Mouse (Mus musculus) cerebellum, postnatal 14 days (tissue): ENCODE measurements at regions not wholly inside any gene's neighbourhood (a gene's known extent, or its start where the extent isn't known, plus 50 kb on each side); places are given as distances from the start of the nearest gene placed in this dataset.

Source experiments
- DNase-seq, 2 experiments: peaks; one replicate each; pipeline ENCODE4 v3.0.0; 2021; ENCODE audit warnings: mixed read lengths in 2 of 2

DNA sequence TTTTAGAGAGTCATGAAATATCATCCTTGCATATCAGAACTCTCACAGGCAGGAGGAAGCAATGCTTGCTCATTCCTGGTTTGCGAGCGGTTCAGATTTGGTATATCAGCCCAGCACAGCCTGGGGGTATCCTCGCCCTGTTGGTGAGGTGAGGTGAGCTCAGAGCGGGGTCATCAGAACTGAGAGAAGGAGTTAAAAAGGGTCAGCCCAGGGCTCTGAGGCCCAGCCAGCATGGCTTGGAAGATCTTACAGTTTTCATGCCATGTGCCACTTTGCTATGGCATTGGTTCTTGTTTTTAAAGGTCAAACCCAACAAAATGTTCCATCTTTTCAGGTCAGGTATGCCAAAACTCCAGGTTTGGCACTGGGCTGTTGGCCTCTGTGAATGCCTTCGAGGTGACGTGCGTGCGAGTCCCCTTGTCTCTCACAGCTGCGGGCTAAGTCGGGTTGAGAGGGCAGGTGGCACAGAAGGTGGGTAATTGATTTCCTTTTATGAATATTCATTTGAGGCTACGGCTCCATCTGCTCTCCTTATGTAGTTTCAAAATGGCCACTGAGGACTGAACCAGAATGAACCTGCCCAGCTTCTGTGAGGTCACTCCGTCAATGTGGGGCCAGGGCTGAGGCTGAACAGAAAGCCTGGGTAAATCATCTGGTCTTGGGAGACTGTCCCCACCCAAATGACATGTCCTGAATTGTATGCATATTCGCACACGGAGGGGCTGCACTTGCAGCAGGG lies 86.3 kb downstream of the Hhipl2 start:
- DNase-seq: peak; percentile 67

DNA sequence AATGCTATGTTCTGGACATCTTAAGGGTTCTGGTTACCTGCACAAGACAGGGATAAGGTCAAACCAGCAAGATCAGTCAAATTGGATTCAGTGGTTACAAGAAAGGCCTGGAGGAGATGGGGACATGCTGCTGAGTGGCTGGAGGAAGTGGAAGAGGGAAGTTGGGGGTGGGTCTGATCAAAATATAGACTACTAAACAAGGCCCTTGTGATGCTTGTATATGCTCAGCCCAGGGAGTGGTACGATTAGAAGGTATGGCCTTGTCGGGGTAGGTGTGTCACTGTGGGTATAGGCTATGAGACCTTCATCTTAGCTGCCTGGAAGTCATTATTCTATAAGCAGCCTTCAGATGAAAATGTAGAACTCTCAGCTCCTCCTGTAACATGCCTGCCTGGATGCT lies 89.9 kb downstream of the Hhipl2 start:
- DNase-seq: no peak

DNA sequence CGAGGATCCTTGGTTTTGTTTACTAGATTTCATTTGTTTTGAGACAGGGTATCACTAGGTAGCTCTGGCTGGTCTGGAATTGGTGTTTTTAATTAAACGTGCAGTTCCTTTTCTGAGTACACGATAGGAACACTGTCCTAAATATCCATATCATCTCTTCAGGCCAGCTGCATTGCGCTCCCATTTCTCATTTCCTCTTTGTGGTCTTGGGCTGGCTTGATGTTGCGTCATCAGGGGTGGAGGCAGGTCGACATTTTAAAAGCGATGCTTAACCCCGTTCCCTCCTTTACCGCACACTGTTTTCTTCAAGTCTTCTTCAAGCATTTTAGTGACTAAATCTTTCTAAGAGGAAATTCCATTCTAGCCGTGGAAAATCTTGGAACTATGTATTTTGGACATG lies 92.7 kb downstream of the Hhipl2 start:
- DNase-seq: no peak

DNA sequence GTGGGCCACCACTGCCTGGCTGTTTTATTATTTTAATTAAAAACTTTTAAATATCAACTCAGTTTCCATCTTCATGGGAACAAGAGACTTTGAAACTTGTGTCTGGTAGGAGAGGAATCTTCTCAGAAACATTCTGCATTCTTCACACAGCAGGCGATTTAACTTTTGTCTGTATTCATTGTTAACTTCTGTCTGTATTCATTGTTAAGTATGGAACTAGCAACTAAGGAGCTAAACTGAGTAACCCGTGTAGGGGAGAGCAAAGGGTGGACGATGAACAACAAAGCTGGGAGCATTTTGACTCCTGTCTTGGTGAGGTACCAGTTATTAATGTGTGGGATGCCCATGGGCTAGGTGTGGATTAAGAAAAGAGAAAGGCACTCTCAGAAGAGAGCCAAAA lies 95.9 kb downstream of the Hhipl2 start:
- DNase-seq: no peak

DNA sequence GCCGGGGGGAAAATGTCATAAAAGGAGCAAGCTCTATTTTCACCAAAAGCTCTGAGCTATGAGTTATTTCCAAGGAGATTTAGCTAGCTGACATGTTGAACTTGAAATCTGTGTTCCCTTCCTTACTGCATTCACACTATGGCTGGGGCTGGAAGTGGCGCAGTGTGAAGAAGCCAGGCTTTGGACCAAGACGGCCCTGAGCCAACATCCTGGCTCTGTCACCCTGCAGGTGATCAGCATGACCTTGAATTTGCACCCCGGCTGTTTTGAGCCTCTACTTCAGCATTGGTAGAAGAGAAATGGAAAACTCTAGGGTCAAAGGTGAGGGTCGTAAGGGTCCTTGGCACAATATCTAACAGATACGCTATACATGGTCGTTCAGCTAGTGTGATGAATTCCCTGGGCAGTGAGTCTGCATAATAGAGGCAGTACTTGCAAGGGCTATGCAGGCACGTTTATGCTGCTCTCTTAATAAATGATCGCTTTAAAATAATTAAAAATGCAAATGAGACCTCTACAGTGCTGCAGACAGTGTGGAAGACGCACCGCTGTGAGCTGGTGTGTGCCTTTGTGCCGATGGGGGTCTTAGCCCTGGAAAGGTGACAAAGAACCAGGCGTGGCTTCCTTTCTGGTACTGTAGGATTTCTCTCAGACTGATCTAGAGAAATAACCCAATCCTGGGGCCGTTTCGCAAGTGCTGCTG lies 96.4 kb downstream of the Hhipl2 start:
- peak; percentile 68 to 76 for DNase-seq

DNA sequence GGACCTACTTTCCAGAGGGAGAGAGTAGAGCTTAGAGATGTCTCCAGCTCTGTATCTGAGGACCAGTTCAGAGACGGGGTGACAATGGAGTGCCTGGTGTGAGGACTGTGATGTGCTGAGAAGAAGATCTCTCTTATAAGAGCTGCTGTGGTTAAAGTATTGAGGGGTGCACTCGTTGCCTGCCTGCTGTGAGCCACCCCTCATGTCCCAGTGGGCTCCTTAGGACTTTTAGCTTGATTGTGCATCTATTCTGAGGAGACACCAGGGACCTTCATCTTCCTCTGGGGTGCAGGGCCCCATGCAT lies 96.9 kb downstream of the Hhipl2 start:
- DNase-seq: no peak

DNA sequence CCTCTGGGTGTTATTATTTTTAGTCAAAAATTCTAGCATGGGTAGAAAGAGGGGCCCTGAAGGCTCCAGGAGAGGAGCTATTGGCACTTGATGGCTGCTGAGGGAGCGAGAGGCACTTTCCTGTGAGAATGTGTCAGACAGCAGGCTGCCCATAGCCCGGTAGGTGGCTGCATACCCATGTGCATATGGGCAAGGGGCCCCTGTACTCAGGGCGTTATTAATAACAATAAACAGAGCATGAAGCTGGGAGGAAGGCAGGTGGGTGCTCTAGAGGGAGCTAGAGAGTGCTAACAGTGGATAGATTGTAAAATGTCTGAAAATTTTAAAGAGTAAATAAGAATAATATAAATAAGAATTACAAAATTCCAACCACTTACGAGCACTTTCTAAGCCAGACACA lies 98.2 kb downstream of the Hhipl2 start:
- peak; percentile 36 to 50 for DNase-seq

DNA sequence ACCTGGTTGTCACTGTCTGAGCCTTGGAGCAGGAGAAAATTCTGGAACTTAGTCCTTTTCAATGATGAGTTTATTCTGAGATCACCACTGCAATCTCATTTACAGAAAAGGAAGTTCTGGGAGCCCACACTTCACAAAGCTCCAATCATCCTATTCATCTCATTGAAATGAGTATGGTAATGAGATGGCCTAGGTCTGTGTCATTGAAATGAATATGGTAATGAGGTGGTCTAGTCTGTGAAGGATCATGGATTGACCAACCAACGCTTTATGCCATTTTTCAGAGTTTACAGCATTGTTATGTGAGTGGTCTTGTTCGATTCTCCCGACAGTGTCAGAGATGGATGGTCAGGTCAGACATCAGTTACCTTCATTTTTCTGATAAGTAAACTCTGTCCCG lies 99.2 kb downstream of the Hhipl2 start:
- DNase-seq: no peak

DNA sequence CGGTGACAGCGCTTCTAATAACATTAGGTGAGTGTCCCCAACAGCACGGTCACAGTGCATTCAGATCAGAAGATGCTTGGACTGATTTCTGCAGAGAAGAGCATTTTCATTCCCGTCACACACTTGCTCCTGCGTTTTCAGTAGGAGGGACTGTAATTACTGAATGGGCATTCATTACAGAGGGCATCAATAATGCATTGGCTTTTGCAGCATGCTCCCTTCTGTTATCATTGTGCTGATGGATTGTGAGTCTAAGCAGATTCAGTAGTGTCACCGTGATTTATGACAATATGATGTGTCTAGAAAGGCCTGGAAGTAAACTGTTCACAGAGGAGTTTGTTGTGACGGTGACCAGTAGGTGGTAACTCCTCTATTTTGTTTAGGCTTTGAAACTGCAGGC lies 103.6 kb downstream of the Hhipl2 start:
- no peak for DNase-seq

DNA sequence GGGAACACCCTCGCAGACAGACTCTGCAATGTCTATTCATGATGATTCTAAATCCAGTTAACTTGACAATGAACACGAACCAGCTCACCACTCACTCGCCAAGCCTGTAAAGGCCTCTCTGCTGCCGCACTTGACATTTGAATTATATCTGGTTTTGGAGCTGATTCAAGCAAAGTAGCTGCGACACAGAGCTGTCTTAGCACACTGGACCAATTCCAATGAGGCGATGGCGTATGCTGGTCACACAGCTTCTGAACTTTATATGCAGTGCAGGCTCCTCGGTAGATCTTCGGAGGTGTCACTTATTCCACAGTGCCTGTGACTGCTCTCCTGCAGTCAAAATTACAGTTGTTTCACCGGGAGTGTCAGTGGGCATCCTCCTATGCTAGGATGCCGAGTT lies 115.4 kb downstream of the Hhipl2 start:
- no peak for DNase-seq

DNA sequence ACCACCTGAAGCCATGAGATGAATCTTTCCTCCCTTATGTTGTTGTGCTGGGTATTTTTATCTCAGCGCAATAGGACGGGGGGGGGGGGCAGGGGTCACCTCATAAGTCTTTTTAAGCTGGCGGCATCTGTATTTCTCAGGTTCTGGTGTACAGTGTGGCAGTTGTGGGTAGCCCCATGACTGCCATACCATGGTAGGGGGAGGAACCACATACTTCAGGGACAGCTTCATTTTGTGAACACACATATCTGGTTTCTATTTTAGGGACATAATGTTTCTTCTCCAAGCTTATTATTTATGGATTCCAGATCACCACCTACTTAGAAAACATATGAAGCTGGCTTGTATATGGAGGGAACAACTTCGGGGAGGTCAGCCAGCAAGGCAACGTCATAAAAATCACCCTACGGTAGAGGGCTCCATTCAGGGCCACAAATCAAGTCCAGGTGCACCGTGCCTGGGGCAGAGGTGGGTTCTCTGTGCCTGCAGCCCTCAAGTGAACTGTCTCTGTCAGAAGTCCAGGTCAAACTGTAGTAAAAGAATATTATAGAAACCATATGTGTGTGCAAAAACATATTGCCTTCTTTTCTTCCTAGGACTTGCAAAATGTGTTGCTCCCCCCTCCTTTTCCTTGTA lies 130.9 kb downstream of the Hhipl2 start:
- no peak for DNase-seq

DNA sequence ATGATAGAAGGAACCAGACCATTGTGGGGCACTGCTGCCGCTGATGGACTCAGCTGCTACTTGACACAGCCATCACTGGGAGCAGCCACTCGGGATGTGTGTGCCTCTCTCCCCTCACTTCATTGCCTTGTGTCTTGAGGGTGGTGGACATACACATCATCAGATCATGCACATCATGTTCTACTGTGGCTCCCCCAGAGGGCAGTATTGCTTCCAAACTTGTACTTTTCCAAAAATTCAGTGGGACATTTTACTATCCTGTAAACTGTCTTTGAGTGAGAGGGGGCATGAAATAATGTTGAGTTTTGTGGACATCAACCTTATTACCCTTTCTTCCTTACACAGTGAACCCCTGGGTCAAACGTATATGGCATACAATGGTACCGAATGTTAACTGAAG lies 134.6 kb downstream of the Hhipl2 start:
- peak in 1 of 2 experiments; percentile 13 for DNase-seq

DNA sequence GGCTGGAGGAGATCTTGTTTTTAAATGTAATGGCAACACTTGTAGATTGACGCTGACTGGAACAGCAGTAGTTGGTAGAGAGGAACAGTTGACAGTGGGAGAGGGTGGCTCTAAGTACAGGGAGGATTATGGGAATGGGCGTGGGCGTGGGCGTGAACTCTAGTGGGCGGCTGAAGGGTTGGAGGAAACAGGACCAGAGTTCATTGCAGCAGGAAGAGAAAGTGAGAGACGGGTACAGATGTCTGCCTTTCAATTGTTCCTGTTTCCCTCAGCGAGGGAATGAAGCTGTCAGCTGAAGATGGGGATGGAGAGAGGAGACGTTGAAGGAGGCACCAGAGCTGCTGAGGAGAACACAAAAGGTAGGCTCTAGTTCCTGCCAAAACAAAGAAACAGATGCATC lies 135.2 kb downstream of the Hhipl2 start:
- DNase-seq: no peak

DNA sequence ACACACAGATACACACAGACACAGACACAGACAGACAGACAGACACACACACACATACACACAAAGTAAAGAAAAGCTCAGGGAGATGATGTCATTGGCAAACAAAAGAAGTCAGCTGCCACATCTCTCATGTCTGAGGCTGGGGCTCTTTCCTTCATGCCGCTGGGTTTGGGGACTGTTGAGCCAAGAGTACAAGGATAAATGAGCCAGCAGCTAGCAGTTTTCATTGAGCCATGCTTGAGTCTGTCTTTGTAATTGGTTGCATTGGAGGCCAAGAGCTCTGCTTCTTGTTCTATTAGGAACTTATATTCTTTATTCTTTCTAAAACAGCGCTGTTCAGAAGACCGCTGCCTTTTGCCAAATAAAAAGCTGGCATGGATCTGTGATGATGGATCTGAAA lies 144.8 kb downstream of the Hhipl2 start:
- no peak for DNase-seq

DNA sequence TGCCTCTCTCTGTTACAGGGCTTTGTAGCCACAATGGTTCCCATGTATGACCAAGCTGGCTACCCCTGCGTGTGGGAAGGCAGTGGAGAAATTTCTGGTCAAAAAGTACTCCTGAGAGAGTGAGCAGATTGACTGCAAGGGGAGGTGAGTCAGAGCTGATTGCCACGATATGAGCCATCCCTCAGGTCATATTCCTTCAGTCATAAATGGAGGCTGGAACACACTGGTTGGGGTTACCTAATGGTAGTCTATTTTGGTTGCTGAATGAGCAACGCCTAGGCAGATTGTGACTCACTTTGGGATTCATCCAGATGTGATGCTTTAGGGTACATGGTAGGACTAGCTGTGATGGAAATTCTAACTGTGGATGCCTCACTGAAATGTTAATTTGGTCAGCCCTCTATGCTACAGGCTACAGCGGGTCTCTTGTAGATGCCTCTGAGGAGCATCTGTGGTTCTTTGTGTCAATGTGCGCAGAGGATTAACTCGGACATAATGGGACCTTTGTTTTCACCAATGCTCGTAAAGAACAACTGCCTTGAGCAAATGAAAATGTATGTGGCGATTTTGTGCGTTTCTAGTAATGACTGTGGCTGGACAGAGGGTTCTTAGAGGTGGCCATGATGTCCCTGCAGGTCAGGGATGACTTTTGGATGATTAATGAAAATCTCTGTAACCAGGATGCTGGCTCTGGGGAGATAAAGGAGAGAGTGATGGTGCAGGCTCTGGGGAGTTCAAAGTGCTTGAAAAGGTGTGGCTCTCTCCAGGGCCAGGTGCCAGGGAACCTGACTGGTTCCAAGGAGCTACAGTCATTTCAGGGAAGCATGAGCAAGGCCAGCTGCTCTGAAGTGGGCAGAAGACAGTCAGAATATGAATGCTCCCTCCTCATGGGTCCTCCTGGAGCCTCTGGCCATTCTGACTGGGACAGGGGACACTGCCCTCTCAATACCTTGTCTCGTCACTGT lies 155.9 kb downstream of the Hhipl2 start:
- no peak for DNase-seq

DNA sequence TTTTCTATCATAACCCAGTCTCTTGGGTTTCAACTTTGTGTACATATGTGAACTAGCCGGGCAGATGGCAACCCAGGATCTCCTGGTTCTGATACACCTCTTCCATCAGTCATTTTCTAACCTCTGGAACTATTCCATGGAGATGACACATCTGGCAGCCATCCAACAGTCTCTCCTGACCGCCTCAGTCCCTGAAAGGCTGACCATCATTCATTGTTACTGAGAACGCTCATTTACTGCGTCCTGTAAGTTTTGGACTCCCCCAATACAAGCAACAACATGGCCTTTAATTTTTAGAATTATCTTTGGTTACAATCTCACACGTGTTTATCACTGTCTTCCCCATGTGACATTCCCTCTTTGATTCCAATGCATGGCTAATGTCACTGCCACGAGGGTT lies 166.8 kb downstream of the Hhipl2 start:
- peak; percentile 11 to 17 for DNase-seq

DNA sequence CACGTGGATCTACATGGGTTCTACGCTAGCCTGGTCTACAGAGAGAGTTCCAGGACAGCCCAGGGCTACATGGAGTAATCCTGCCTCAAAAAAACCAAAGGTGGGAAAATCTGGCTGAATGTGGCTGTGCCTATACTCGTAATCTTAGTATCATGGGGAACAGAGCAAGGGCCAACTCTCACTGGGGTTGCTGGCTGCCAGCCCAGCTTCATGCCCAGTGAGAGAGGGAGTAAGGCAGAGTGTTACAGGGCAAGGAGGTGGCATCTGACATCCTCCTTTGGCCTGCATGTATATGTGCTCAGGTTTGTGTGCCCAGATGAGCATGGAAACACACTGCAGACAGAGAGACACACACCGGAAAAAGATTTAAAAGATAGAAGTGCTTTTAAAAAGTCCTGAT lies 168.4 kb downstream of the Hhipl2 start:
- DNase-seq: peak; percentile 57 to 65

DNA sequence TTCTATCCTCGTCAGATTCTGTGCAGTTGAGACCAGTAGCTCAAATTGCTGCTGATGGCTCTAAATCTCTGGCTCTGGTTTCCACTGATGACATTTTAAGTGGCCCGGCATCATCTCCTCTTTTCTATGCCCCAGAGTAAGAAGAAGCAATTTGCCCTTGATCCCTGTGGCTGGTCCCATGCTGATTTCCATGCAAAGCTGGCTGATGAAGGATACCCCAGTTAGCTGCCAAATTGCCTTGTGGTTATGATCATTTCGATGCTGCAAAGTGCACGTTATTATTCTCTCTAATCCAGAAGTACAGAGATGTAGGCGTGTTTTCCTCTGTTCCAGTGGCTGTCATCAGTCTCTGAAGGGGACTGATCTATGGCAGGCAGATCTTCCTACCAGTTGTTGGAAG lies 177.3 kb downstream of the Hhipl2 start:
- no peak for DNase-seq

DNA sequence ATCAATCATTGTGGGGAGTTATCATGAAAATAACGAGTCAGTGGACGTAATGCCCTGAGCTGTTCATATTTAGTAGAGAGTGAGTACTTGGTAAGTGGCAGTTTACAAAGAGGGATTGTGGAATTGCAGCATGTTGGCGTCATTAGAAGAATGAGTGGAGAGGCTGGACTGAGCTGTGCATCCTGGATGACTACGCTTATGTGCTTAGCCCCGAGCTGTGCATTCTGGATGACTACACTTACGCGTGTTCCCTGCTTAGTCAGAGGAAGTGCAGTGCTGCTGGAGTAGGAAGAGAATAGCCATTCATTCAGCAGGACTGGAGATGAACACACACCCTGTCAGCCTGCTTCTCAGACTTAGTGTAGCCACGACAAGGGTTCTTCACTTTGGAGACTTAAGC lies 182.5 kb downstream of the Hhipl2 start:
- no peak for DNase-seq

DNA sequence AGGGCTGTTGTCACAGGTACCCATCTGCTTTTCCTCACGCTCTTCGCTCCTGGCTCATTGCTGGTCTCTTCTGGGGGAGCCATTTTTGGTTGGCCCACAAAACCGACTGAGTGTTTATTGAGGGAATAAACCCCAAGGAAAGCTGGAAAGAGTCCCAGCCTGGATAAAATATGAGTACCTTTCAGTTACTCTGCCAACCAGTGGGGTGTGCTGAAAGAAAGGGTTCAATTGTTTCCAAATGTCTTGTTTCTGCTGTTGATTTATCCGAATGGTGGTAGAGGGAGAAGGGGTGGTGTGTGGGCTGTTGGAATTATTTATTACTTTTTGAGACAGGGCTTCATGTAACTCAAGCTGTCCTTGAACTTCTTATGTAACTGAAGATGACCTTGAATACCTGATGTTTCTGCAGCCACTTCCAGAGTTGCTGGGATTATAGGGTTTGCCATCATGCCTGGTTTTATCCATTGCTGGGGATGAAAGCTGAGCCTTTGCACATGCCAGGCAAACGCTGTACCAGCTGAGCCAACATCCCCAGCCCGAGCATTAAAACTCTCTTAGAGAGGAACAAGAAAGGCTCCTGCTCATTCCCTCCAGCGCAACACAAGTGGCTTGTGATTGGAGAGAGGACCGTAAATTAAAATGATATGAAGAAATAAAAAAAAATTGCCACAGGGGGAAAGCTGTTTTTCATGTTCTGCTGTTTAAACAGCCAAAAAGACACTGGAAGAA lies 194.1 kb downstream of the Hhipl2 start:
- no peak for DNase-seq

DNA sequence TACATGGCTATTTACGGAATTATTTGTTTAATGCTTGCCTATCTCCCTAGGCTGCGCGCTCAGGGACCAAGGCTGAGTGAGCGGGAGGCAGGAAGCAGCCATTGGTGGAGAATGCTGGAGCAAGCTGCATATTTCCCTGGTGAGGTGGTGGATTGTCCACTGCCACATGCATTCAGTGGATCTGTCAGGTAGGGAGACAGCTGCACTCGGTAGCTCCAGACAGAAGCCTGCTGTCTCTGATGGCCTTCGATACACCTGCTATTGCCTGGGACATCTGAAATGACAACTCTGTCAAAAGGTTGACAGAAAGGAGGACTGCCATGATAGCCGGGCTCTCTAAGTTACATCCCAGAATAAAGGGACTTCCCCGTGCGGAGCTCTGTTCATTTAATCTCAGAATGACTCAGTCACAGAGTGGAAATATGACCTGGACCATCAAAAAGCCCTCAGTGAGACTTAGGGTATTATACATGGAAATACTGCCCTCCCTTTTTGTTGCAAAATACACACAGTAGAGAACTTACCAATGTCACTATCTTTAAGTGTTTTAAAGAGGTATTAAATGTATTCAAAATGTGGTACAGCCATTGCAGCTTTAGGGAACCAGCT lies 201.5 kb downstream of the Hhipl2 start:
- no peak for DNase-seq

DNA sequence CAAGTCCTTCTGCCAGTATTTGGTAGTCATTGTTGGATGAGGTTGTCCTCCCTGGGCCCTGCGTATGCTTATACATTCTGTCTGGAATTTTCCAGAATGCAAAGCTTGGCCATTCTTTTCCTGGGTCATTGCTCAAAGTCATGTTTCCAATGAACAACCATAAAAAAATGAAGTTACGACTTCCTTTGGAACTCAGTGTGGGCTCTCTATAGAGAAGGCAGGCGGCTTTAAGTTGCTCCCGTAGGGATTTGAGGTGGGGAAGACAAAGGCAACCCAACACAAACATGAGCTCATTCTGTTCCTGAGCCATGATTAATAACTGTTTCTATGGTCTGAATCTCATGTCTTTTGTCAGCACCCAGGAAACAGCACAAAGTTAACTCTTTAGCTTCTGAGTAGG lies 204.3 kb downstream of the Hhipl2 start:
- DNase-seq: no peak
